In the genomic region with DNA sequence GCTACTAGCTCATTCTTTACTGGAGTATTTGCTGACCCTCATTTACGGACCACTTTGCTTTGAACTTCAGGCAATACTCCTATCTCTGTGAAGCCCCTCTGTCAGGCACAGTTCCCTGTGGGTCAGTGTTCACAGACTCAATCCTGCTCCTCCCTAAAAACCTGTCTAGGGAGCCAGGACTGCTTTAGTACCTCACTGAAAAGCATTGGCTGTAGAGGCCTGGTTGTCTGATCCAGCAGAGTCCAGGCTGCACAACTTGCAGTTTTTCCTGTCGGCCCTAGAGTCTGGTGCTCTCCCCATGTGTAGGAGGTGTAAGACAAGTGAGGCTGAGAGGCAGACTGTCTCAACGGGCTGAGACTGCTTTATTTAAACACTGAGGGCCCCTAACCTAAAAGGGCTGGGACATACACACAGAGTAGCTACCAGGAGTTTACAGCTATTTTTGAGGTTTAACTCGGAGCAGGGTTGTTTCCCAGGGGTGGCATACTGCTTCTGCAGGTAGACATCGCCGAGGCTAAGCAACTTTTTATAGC, we compare ENCODE assay signal across 8 mouse cellular contexts. TPM values are rescaled to one million over a fixed set of nuclear protein-coding genes. Genes with fewer than 3 reads are reported as not detected.
DNase-seq lines count a peak whose midpoint lies in the region; ATAC-seq lines count a peak whose summit lies in the region.

No protein-coding gene starts in this region.

- ATAC-seq in kidney, embryonic 16.5 days (ENCODE audit: low FRiP score, low TSS enrichment): peak; percentile 1; the same call in 1 of the 2 replicates
- no peak for ATAC-seq in midbrain, embryonic 12.5 days (ENCODE audit: low FRiP score, low read depth)
- no peak for ATAC-seq in megakaryocyte-erythroid progenitor cell, adult 5-6 weeks (replicated peaks; ENCODE audit: low FRiP score, low TSS enrichment, poor library complexity, severe bottlenecking)

- peak overlapping the region; percentile 81 for H3K4me2 ChIP-seq in kidney, embryonic 16.5 days (replicated peaks; ENCODE audit: low read depth, low read length)
- H3K4me2 ChIP-seq in midbrain, embryonic 12.5 days (replicated peaks): peak overlapping the region; percentile 85

- peak overlapping the region; percentile 74; the same call in 1 of the 2 replicates for H3K27ac ChIP-seq in kidney, embryonic 16.5 days (ENCODE audit: low read length)
- peak overlapping the region; percentile 83; the same call in 1 of the 2 replicates for H3K27ac ChIP-seq in brown adipose tissue, adult 24 weeks (replicated peaks; ENCODE audit: low read depth, low read length)
- H3K27ac ChIP-seq in hindbrain, embryonic 10.5 days: peak overlapping the region; percentile 89
- H3K27ac ChIP-seq in midbrain, embryonic 12.5 days (replicated peaks): no peak overlapping the region

- H3K36me3 ChIP-seq in kidney, embryonic 16.5 days (ENCODE audit: insufficient read depth, low read length): peaks cover 5% of the 10 kb centered on the region; the same call in 1 of the 2 replicates
- peaks cover 14% of the 10 kb centered on the region for H3K36me3 ChIP-seq in hindbrain, embryonic 10.5 days
- peaks cover 9% of the 10 kb centered on the region; the same call in 1 of the 2 replicates for H3K36me3 ChIP-seq in midbrain, embryonic 12.5 days

- H3K4me3 ChIP-seq in kidney, embryonic 16.5 days (ENCODE audit: low read length): peak overlapping the region; percentile 87
- H3K4me3 ChIP-seq in brown adipose tissue, adult 24 weeks (ENCODE audit: insufficient read depth, low read depth, low read length): peak overlapping the region; percentile 92
- H3K4me3 ChIP-seq in hindbrain, embryonic 10.5 days: peak overlapping the region; percentile 92
- H3K4me3 ChIP-seq in midbrain, embryonic 12.5 days: peak overlapping the region; percentile 92

- H3K4me1 ChIP-seq in kidney, embryonic 16.5 days (ENCODE audit: insufficient read depth, low read length): peaks cover 27% of the 10 kb centered on the region
- H3K4me1 ChIP-seq in brown adipose tissue, adult 24 weeks (ENCODE audit: control insufficient read depth, insufficient read depth, insufficient read length, low read length): no peaks in the 10 kb centered on the region
- H3K4me1 ChIP-seq in hindbrain, embryonic 10.5 days (replicated peaks): peaks cover 48% of the 10 kb centered on the region
- H3K4me1 ChIP-seq in midbrain, embryonic 12.5 days: peaks cover 36% of the 10 kb centered on the region

- peak overlapping the region; percentile 90 for H3K9ac ChIP-seq in kidney, embryonic 16.5 days (replicated peaks; ENCODE audit: low read length)
- peak overlapping the region; percentile 66 for H3K9ac ChIP-seq in midbrain, embryonic 12.5 days (replicated peaks)

- WGBS in kidney, embryonic 16.5 days: 51% methylated on average over 6 of the region's 6 CpGs
- 67% methylated on average over 6 of the region's 6 CpGs for WGBS in hindbrain, embryonic 10.5 days
- WGBS in midbrain, embryonic 12.5 days: 69% methylated on average over 6 of the region's 6 CpGs

- DNase-seq in kidney, postnatal 4 days: no peak
- no peak for DNase-seq in hindbrain, embryonic 10.5 days (ENCODE audit: low spot score)
- no peak for DNase-seq in urinary bladder, adult 2 months (ENCODE audit: low spot score)
- DNase-seq in adrenal gland, postnatal 10 days: no peak

- H3K9me3 ChIP-seq in kidney, embryonic 16.5 days (ENCODE audit: low read length): no peaks in the 10 kb centered on the region
- no peaks in the 10 kb centered on the region for H3K9me3 ChIP-seq in hindbrain, embryonic 10.5 days
- H3K9me3 ChIP-seq in midbrain, embryonic 12.5 days: no peaks in the 10 kb centered on the region

- no peaks in the 10 kb centered on the region; the same call in 1 of the 2 replicates for H3K27me3 ChIP-seq in kidney, embryonic 16.5 days (ENCODE audit: insufficient read depth, low read length)
- H3K27me3 ChIP-seq in hindbrain, embryonic 10.5 days (ENCODE audit: insufficient read depth, poor library complexity, severe bottlenecking): peaks cover 6% of the 10 kb centered on the region; the same call in 1 of the 2 replicates
- H3K27me3 ChIP-seq in midbrain, embryonic 12.5 days: no peaks in the 10 kb centered on the region

RNA-seq across cellular contexts. Expression of a gene that starts 1.3 kb away (rescaled TPM):
- 29.5 and 31.4 TPM in 2 replicates for polyA plus RNA-seq in kidney, embryonic 16.5 days (2015; fragmentation: Nextera tagmentation; extraction: Ambion mirVana)
- polyA plus RNA-seq in brown adipose tissue, adult 24 weeks (2012; ENCODE audit: insufficient read depth, insufficient read length, missing spikeins): 0.63 and 1.6 TPM in 2 replicates
- polyA plus RNA-seq in hindbrain, embryonic 10.5 days (2016; fragmentation: Nextera tagmentation; extraction: Ambion mirVana): 36.1 and 72.6 TPM in 2 replicates
- polyA plus RNA-seq in midbrain, embryonic 12.5 days (2016; fragmentation: Nextera tagmentation; extraction: Ambion mirVana): 88.8 and 92.4 TPM in 2 replicates
- total RNA-seq in megakaryocyte-erythroid progenitor cell, adult 5-6 weeks (2014; fragmentation: Nextera tagmentation): 1.6 and 3.5 TPM in 2 replicates
- 0.80 and 2.5 TPM in 2 replicates for total RNA-seq in megakaryocyte-erythroid progenitor cell, adult 5-6 weeks (2017)
- 14.7 and 20.2 TPM in 2 replicates for polyA plus RNA-seq in urinary bladder, adult 2 months (2012; rRNA removed)
- total RNA-seq in adrenal gland, postnatal 10 days (2021): 10 to 100 TPM in 1 of 2 experiments, 1 to 10 TPM in 1; 10.0 to 11.7 TPM

RNA-seq across cellular contexts. Expression of a gene that starts 7.7 kb away (rescaled TPM):
- polyA plus RNA-seq in kidney, embryonic 16.5 days (2015; fragmentation: Nextera tagmentation; extraction: Ambion mirVana): 37.8 and 41.1 TPM in 2 replicates
- 5.1 TPM in 2 replicates for polyA plus RNA-seq in brown adipose tissue, adult 24 weeks (2012; ENCODE audit: insufficient read depth, insufficient read length, missing spikeins)
- polyA plus RNA-seq in hindbrain, embryonic 10.5 days (2016; fragmentation: Nextera tagmentation; extraction: Ambion mirVana): 36.9 and 45.4 TPM in 2 replicates
- 71.9 and 85.5 TPM in 2 replicates for polyA plus RNA-seq in midbrain, embryonic 12.5 days (2016; fragmentation: Nextera tagmentation; extraction: Ambion mirVana)
- 43.1 and 46.6 TPM in 2 replicates for total RNA-seq in megakaryocyte-erythroid progenitor cell, adult 5-6 weeks (2014; fragmentation: Nextera tagmentation)
- total RNA-seq in megakaryocyte-erythroid progenitor cell, adult 5-6 weeks (2017): 7.1 and 21.9 TPM in 2 replicates
- polyA plus RNA-seq in urinary bladder, adult 2 months (2012; rRNA removed): 43.9 and 52.6 TPM in 2 replicates
- 10 to 100 TPM; 52.5 to 92.4 TPM for total RNA-seq in adrenal gland, postnatal 10 days (2021)

RNA-seq across cellular contexts. Expression of a gene that starts 8.6 kb away (rescaled TPM):
- polyA plus RNA-seq in kidney, embryonic 16.5 days (2015; fragmentation: Nextera tagmentation; extraction: Ambion mirVana): 75.2 and 79.7 TPM in 2 replicates
- 23.2 and 23.7 TPM in 2 replicates for polyA plus RNA-seq in brown adipose tissue, adult 24 weeks (2012; ENCODE audit: insufficient read depth, insufficient read length, missing spikeins)
- 65.0 and 77.1 TPM in 2 replicates for polyA plus RNA-seq in hindbrain, embryonic 10.5 days (2016; fragmentation: Nextera tagmentation; extraction: Ambion mirVana)
- 75.2 and 80.5 TPM in 2 replicates for polyA plus RNA-seq in midbrain, embryonic 12.5 days (2016; fragmentation: Nextera tagmentation; extraction: Ambion mirVana)
- 31.2 and 40.7 TPM in 2 replicates for total RNA-seq in megakaryocyte-erythroid progenitor cell, adult 5-6 weeks (2014; fragmentation: Nextera tagmentation)
- 95.2 and 125 TPM in 2 replicates for total RNA-seq in megakaryocyte-erythroid progenitor cell, adult 5-6 weeks (2017)
- 30.7 and 40.9 TPM in 2 replicates for polyA plus RNA-seq in urinary bladder, adult 2 months (2012; rRNA removed)
- total RNA-seq in adrenal gland, postnatal 10 days (2021): 10 to 100 TPM; 51.4 to 58.3 TPM

RNA-seq across cellular contexts. Expression of a gene that starts 15.6 kb away (rescaled TPM):
- 66.9 and 71.7 TPM in 2 replicates for polyA plus RNA-seq in kidney, embryonic 16.5 days (2015; fragmentation: Nextera tagmentation; extraction: Ambion mirVana)
- polyA plus RNA-seq in brown adipose tissue, adult 24 weeks (2012; ENCODE audit: insufficient read depth, insufficient read length, missing spikeins): 26.8 and 26.9 TPM in 2 replicates
- polyA plus RNA-seq in hindbrain, embryonic 10.5 days (2016; fragmentation: Nextera tagmentation; extraction: Ambion mirVana): 52.9 and 56.8 TPM in 2 replicates
- 60.4 and 71.6 TPM in 2 replicates for polyA plus RNA-seq in midbrain, embryonic 12.5 days (2016; fragmentation: Nextera tagmentation; extraction: Ambion mirVana)
- 102 and 114 TPM in 2 replicates for total RNA-seq in megakaryocyte-erythroid progenitor cell, adult 5-6 weeks (2014; fragmentation: Nextera tagmentation)
- 42.3 and 65.4 TPM in 2 replicates for total RNA-seq in megakaryocyte-erythroid progenitor cell, adult 5-6 weeks (2017)
- 139 and 214 TPM in 2 replicates for polyA plus RNA-seq in urinary bladder, adult 2 months (2012; rRNA removed)
- 10 to 100 TPM; 55.1 to 86.5 TPM for total RNA-seq in adrenal gland, postnatal 10 days (2021)

RNA-seq across cellular contexts. Expression of a gene that starts 56.5 kb away (rescaled TPM):
- polyA plus RNA-seq in kidney, embryonic 16.5 days (2015; fragmentation: Nextera tagmentation; extraction: Ambion mirVana): 0.21 and 0.49 TPM in 2 replicates
- polyA plus RNA-seq in brown adipose tissue, adult 24 weeks (2012; ENCODE audit: insufficient read depth, insufficient read length, missing spikeins): not detected in 2 replicates
- not detected in 2 replicates for polyA plus RNA-seq in hindbrain, embryonic 10.5 days (2016; fragmentation: Nextera tagmentation; extraction: Ambion mirVana)
- polyA plus RNA-seq in midbrain, embryonic 12.5 days (2016; fragmentation: Nextera tagmentation; extraction: Ambion mirVana): not detected in 2 replicates
- total RNA-seq in megakaryocyte-erythroid progenitor cell, adult 5-6 weeks (2014; fragmentation: Nextera tagmentation): not detected in 2 replicates
- not detected in 2 replicates for total RNA-seq in megakaryocyte-erythroid progenitor cell, adult 5-6 weeks (2017)
- 0.11 TPM in 1 of 2 replicates, not detected in the other for polyA plus RNA-seq in urinary bladder, adult 2 months (2012; rRNA removed)
- not detected for total RNA-seq in adrenal gland, postnatal 10 days (2021)
